Mouse (Mus musculus): Measurements from ENCODE around the gene Slc25a28. TPM values are rescaled to one million over a fixed set of nuclear protein-coding genes. Genes with fewer than 3 reads are reported as not detected.

Slc25a28 gene
- total RNA-seq (2021), result 10 to 100 TPM; 23.3 to 24.0 TPM

- peak; percentile 98 for DNase-seq
These were observed at the start of gene Slc25a28 for GRCm38 (mm10) chr19:43674730-43675524. Gene Slc25a28 (minus strand): TSS chr19:43674881.

- no peak for DNase-seq
These were observed 49.5 kb upstream of the Slc25a28 start for GRCm38 (mm10) chr19:43724194-43724593.

GRCm38 (mm10) chr19:43723501-43723900 lies 48.8 kb upstream of the Slc25a28 start:
- DNase-seq, result no peak

GRCm38 (mm10) chr19:43722891-43723290 lies 48.2 kb upstream of the Slc25a28 start:
- DNase-seq, result no peak

- DNase-seq, result no peak
These were observed 45.4 kb upstream of the Slc25a28 start for GRCm38 (mm10) chr19:43720061-43720460.

GRCm38 (mm10) chr19:43711971-43712370 lies 37.3 kb upstream of the Slc25a28 start:
- DNase-seq, result no peak

- DNase-seq, result no peak
These were observed 36.7 kb upstream of the Slc25a28 start for GRCm38 (mm10) chr19:43711159-43711916.

- DNase-seq, result no peak
These were observed 34.6 kb upstream of the Slc25a28 start for GRCm38 (mm10) chr19:43709317-43709716.

- DNase-seq, result no peak
These were observed 33.5 kb upstream of the Slc25a28 start for GRCm38 (mm10) chr19:43708206-43708605.

GRCm38 (mm10) chr19:43704787-43705497 lies 30.3 kb upstream of the Slc25a28 start:
- no peak for DNase-seq

GRCm38 (mm10) chr19:43704211-43704610 lies 29.5 kb upstream of the Slc25a28 start:
- DNase-seq, result no peak

GRCm38 (mm10) chr19:43699763-43700155 lies 25.1 kb upstream of the Slc25a28 start:
- no peak for DNase-seq

- no peak for DNase-seq
These were observed 24.5 kb upstream of the Slc25a28 start for GRCm38 (mm10) chr19:43699021-43699762.

GRCm38 (mm10) chr19:43697666-43698370 lies 23.1 kb upstream of the Slc25a28 start:
- no peak for DNase-seq

GRCm38 (mm10) chr19:43695514-43695964 lies 20.9 kb upstream of the Slc25a28 start:
- no peak for DNase-seq

GRCm38 (mm10) chr19:43692815-43693214 lies 18.1 kb upstream of the Slc25a28 start:
- no peak for DNase-seq

GRCm38 (mm10) chr19:43689419-43690246 lies 15.0 kb upstream of the Slc25a28 start, which contains the start of gene Entpd7:
Gene Entpd7 (plus strand): TSS chr19:43689672.
- DNase-seq, result peak; percentile 97

GRCm38 (mm10) chr19:43681541-43681940 lies 6.9 kb upstream of the Slc25a28 start:
- DNase-seq, result no peak

GRCm38 (mm10) chr19:43679474-43679981 lies 4.8 kb upstream of the Slc25a28 start:
- no peak for DNase-seq

- DNase-seq, result no peak
These were observed 3.9 kb upstream of the Slc25a28 start for GRCm38 (mm10) chr19:43678467-43679003.

Measured in heart, postnatal 4 days (tissue).